Mouse (Mus musculus): ENCODE results near the gene Slc35a2.

Gene Slc35a2

GRCm38 (mm10) chrX:7883841-7884567 is at the start of gene Slc35a2:
Slc35a2 (plus strand) TSS chrX:7884028.
- peak; percentile 92 to 94 for DNase-seq (ENCODE audit: low spot score in 2 of 2)

GRCm38 (mm10) chrX:7837146-7837545 is 46.7 kb upstream of the Slc35a2 start:
- DNase-seq (ENCODE audit: low spot score in 2 of 2): no peak

- no peak for DNase-seq (ENCODE audit: low spot score in 2 of 2)
Observed at GRCm38 (mm10) chrX:7840842-7841162, 43.0 kb upstream of the Slc35a2 start.

GRCm38 (mm10) chrX:7841163-7842162 is 42.4 kb upstream of the Slc35a2 start, which contains the start of gene Otud5:
Otud5 (plus strand) TSS chrX:7841364.
- DNase-seq (ENCODE audit: low spot score in 2 of 2): peak; percentile 94 to 95

GRCm38 (mm10) chrX:7842318-7842717 is 41.5 kb upstream of the Slc35a2 start:
- no peak for DNase-seq (ENCODE audit: low spot score in 2 of 2)

GRCm38 (mm10) chrX:7847845-7848244 is 36.0 kb upstream of the Slc35a2 start:
- no peak for DNase-seq (ENCODE audit: low spot score in 2 of 2)

GRCm38 (mm10) chrX:7854578-7854977 is 29.2 kb upstream of the Slc35a2 start:
- no peak for DNase-seq (ENCODE audit: low spot score in 2 of 2)

- no peak for DNase-seq (ENCODE audit: low spot score in 2 of 2)
Observed at GRCm38 (mm10) chrX:7859191-7859753, 24.6 kb upstream of the Slc35a2 start.

- no peak for DNase-seq (ENCODE audit: low spot score in 2 of 2)
Observed at GRCm38 (mm10) chrX:7863181-7863580, 20.6 kb upstream of the Slc35a2 start.

GRCm38 (mm10) chrX:7864551-7864950 is 19.3 kb upstream of the Slc35a2 start:
- no peak for DNase-seq (ENCODE audit: low spot score in 2 of 2)

GRCm38 (mm10) chrX:7865343-7865742 is 18.5 kb upstream of the Slc35a2 start:
- no peak for DNase-seq (ENCODE audit: low spot score in 2 of 2)

- DNase-seq (ENCODE audit: low spot score in 2 of 2): no peak
Observed at GRCm38 (mm10) chrX:7865786-7866185, 18.0 kb upstream of the Slc35a2 start.

- no peak for DNase-seq (ENCODE audit: low spot score in 2 of 2)
Observed at GRCm38 (mm10) chrX:7867141-7867540, 16.7 kb upstream of the Slc35a2 start.

GRCm38 (mm10) chrX:7868506-7868905 is 15.3 kb upstream of the Slc35a2 start:
- DNase-seq (ENCODE audit: low spot score in 2 of 2): no peak

- no peak for DNase-seq (ENCODE audit: low spot score in 2 of 2)
Observed at GRCm38 (mm10) chrX:7869826-7870225, 14.0 kb upstream of the Slc35a2 start.

GRCm38 (mm10) chrX:7878007-7878419 is 5.8 kb upstream of the Slc35a2 start, which contains the start of gene Pim2:
Pim2 (plus strand) TSS chrX:7878262.
- peak; percentile 69 to 75 for DNase-seq (ENCODE audit: low spot score in 2 of 2)

GRCm38 (mm10) chrX:7878495-7878894 is 5.3 kb upstream of the Slc35a2 start:
- DNase-seq (ENCODE audit: low spot score in 2 of 2): peak in 1 of 2 experiments; percentile 4

GRCm38 (mm10) chrX:7879819-7880218 is 4.0 kb upstream of the Slc35a2 start:
- peak; percentile 51 to 57 for DNase-seq (ENCODE audit: low spot score in 2 of 2)

- no peak for DNase-seq (ENCODE audit: low spot score in 2 of 2)
Observed at GRCm38 (mm10) chrX:7898211-7898610, 14.4 kb downstream of the Slc35a2 start.

GRCm38 (mm10) chrX:7898880-7899874 is 15.3 kb downstream of the Slc35a2 start, which contains the start of the genes Pqbp1 and Timm17b:
Pqbp1 (minus strand) TSS chrX:7899269.
Timm17b (plus strand) TSS chrX:7899357.
- peak; percentile 90 to 93 for DNase-seq (ENCODE audit: low spot score in 2 of 2)

- no peak for DNase-seq (ENCODE audit: low spot score in 2 of 2)
Observed at GRCm38 (mm10) chrX:7904441-7904840, 20.6 kb downstream of the Slc35a2 start.
